Mouse (Mus musculus): Measurements from ENCODE around the gene Glis3.

DNA sequence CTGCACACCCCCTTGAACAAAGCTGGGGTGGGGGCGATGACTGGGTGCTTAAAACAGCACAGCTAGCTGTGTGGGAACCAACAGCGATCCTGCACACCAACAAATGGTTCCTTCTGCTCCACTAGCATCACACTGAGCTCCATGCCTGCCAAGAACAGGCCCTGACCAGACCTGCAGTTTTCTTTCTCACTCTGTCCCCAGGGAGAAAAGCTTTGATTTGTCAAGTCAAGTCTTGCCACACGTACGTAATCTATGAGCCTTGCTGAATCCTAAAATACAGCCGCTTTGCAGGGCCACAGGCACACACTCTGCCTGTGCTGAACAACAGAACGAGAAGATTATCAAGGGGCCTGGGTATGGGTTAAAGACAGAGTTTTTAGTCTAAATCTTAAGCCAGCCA is 71.6 kb downstream of the Glis3 start:
- TF ChIP-seq ZNF384 (IDR thresholded peaks at IDR 0.05; ENCODE audit: low read depth, low read length) (no peak), ZC3H11A (IDR thresholded peaks at IDR 0.05; ENCODE audit: borderline replicate concordance, low read depth, low read length) (no peak)

All from ES-E14 (cell line).